Mouse (Mus musculus): Measurements from ENCODE around the gene Carmil3.

The Carmil3 gene

DNA sequence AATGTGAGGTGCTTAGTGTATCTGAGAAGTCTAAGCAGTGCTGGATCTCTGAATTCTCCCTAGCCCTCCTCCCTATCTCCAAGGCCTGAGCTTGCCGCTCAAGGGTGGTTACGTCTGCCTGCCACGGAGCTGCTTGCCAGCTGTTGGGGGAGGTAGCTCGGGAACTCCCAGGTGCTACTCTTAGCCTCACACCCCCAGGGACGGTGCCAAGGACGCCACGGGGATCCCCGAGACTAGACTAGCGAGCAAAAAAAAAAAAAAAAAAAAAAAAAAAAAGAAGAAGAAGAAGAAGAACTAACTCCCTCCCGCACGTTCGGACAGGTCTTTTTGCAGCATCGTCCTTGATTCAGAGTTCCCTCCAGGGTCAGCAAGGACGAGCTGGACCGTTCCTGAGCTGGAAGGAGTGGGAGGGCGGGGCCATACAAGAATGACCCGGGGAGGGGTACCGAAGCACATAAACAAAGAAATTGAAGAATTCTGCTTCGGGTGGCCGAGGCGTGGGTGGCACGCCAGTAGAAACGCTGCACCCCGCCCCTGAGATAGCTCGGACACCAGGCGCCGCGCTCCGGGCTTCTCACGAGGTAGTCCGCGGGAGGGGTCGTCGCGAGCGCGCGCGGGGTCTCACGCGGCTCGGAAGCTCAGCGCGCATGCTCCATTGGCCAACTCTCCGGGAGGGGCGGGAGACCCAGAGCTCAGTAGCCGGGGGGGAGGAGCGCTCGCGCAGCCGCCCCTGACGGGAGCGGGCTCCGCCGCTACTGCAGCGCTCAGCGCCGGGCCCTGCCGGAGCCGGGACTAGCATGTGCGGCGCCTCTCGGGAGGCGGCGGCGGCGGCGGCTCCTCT lies at the start of gene Carmil3:
Gene Carmil3 (plus strand): TSS at position 291 of the 841 bp plus-strand sequence.
- in situ Hi-C loops (cut with MboI; ENCODE audit: low pct_unique_long_range_greater_than_20kb in 1 of 2, low sequenced_read_pairs in 2 of 2, unreplicated experiment in 1 of 2): no loop called here

DNA sequence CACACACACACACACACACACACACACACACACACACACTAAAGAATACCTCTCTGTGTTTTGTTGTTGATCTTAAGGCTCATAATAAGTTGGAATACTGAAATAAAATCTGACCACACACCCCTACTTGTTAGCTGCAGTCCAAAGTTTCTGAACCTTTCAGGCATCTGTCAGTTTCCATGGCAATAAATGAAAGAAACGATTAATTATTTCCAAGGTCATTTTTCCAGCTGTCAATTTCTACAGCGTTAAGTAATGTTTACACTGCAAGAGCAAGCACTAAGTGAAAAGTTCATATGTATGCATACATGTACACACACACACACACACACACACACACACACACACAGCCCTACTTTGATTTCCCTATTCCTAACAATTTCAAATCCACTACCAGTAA lies 32.8 kb upstream of the Carmil3 start:
- in situ Hi-C loops (cut with MboI; ENCODE audit: low pct_unique_long_range_greater_than_20kb in 1 of 2, low sequenced_read_pairs in 2 of 2, unreplicated experiment in 1 of 2): loop anchor here in 1 of 2 experiments (10.0 kb wide), 1 partner anchor 333 kb away; no protein-coding TSS in a partner anchor

DNA sequence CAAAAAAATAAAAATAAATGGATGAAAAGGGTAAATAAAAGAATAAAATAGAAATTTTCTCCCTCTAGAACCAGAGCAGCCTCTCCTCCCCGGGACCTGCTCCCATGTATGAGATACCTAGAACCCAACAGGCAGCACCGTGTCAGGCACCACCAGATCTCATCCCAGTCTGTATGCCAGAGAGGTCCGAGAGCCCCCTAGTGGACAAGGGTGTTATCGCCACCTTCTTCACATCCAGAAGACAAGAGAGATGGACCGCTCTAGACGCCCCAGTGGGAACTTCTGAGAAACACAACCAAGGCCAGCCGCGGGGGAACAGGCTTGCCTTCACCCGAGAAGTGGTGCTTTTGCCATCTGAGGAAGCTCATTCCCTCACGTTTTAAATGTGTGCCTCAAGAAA lies 32.2 kb upstream of the Carmil3 start:
- in situ Hi-C loops (cut with MboI; ENCODE audit: low pct_unique_long_range_greater_than_20kb in 1 of 2, low sequenced_read_pairs in 2 of 2, unreplicated experiment in 1 of 2): loop anchor here in 1 of 2 experiments (10.0 kb wide), 1 partner anchor 333 kb away; no protein-coding TSS in a partner anchor

DNA sequence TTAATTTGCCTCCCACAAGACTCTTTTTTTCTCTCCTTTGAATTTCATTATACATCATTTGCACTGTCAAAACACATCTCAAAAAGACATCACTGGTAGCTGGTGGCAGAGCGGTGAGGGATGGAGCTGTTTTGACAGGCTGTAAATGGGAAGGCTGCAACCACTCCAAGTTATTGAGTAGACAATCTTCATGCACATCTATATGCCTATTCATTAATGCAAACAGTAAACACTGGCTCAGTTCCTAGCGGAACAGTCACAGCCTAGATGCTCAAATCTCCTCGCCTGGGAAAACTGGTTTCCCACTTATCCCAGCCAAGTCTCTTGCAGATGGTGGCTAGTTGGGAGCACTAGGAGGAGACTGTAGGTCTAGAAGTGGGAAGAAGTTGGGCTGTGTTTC lies 31.7 kb upstream of the Carmil3 start:
- in situ Hi-C loops (cut with MboI; ENCODE audit: low pct_unique_long_range_greater_than_20kb in 1 of 2, low sequenced_read_pairs in 2 of 2, unreplicated experiment in 1 of 2): loop anchor here in 1 of 2 experiments (10.0 kb wide), 1 partner anchor 334 kb away; no protein-coding TSS in a partner anchor

DNA sequence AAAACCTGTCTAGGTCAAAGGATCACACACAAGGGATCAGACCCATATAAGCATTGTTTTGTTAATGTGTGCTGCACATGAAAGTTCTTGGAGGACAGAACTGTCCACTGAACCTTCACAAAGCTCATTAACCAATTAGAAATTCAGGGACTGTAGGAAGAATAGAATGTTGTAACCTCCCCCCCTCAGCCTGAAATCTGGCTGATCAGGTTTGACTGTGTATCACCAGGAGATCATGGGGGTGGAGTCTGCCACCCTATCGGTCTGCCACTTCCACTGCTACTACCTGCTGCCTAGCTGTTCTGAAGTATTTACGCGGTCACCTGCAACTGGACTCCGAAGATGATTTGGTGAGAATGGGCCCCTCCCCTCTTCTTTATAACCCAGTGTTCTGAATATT lies 30.7 kb upstream of the Carmil3 start:
- in situ Hi-C loops (cut with MboI; ENCODE audit: low pct_unique_long_range_greater_than_20kb in 1 of 2, low sequenced_read_pairs in 2 of 2, unreplicated experiment in 1 of 2): loop anchor here in 1 of 2 experiments (10.0 kb wide), 1 partner anchor 335 kb away; no protein-coding TSS in a partner anchor

DNA sequence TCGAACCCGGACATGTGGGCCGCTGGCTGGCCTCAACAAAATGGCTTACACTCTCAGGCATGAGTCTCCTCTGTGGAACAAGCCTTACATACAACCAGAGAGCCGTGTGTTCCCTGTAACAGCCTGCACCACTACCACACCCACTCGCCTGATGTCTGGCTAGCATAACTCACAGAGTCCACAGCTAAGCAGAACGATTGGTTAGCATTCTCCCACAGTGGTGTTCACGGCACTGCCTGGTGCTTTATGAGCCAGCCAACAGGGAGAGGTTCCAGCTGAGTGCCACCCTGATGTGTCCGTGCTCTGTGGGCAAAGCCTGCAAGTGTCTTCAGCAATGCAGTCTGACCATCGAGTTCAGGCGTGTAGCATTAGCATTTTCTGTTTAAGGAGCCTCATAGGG lies 30.2 kb upstream of the Carmil3 start:
- in situ Hi-C loops (cut with MboI; ENCODE audit: low pct_unique_long_range_greater_than_20kb in 1 of 2, low sequenced_read_pairs in 2 of 2, unreplicated experiment in 1 of 2): no loop called here

DNA sequence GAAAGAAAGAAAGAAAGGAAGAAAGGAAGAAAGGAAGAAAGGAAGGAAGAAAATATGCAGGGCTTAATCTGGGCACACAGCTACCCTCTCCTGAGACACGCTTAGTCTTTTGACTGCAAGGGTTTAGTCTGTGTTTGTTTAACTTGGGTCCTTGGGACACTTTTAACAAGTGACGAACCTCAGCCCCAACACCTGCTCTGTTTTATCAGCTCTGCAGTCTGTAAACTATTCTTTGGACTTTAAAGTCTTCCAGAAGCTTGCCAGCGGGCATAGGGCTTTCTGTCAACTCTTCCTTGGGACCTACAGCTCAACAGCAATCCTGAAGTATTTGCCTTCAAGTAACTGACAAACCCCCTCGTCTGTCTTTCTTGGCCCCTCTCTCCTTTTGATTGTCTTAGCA lies 28.7 kb upstream of the Carmil3 start:
- in situ Hi-C loops (cut with MboI; ENCODE audit: low pct_unique_long_range_greater_than_20kb in 1 of 2, low sequenced_read_pairs in 2 of 2, unreplicated experiment in 1 of 2): no loop called here

DNA sequence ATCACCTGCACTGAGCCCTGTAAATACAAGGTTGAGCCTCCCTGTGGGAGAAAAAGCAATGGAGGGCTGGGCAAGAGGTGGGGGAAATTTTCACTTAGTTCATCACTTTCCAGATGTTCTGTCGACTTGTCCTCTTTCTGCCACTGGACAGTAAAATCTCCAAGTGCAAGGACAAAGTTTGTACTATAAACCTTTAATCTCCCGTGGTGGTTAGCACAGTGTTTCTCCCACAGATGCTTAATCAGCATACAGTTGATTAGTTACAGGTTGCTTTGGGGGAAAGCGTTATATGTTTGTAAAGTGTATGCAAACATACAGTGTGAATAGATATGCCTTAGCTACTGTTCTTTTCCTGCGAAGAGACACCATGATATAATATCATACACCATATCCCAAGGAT lies 24.0 kb upstream of the Carmil3 start:
- in situ Hi-C loops (cut with MboI; ENCODE audit: low pct_unique_long_range_greater_than_20kb in 1 of 2, low sequenced_read_pairs in 2 of 2, unreplicated experiment in 1 of 2): no loop called here

DNA sequence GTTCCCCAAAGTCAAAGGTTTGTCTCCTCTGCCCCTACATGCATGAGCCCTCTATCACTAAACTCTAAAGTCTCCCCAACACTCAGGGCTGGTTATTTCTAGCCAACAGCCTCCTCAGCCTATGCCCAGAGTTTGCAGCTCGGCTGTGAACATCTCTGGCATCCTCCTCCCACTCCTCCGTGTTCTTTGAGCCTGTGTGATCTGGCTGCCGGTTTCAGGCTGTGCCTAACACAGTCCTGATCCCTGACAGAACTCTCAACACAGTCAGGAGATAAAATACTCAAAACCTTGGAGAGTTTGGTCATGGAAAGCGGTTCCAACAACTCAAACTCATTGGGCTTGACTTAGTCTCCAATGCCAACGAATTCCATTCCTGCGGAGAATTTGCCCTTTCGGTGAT lies 23.3 kb upstream of the Carmil3 start:
- in situ Hi-C loops (cut with MboI; ENCODE audit: low pct_unique_long_range_greater_than_20kb in 1 of 2, low sequenced_read_pairs in 2 of 2, unreplicated experiment in 1 of 2): no loop called here

DNA sequence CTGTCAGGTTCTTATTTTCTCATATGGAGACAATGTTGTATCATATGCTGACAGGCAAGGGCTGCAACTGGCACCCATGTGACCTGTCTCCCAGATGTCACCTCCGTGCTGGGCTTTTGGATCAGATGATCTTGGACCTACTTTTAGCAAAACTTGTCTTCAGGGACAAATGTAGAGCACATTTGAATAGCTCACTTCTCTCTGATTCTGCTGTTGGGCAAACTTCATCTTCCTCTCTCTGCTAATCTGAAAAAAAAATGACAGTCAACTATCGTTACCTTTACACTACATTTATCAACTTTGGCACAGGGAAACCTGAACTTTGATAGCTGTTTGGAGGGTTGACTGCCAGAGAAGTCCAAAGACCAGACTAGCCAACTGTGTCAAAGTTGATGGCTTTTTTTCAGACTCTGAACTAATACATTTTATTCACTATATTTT lies 22.1 kb upstream of the Carmil3 start:
- in situ Hi-C loops (cut with MboI; ENCODE audit: low pct_unique_long_range_greater_than_20kb in 1 of 2, low sequenced_read_pairs in 2 of 2, unreplicated experiment in 1 of 2): no loop called here

DNA sequence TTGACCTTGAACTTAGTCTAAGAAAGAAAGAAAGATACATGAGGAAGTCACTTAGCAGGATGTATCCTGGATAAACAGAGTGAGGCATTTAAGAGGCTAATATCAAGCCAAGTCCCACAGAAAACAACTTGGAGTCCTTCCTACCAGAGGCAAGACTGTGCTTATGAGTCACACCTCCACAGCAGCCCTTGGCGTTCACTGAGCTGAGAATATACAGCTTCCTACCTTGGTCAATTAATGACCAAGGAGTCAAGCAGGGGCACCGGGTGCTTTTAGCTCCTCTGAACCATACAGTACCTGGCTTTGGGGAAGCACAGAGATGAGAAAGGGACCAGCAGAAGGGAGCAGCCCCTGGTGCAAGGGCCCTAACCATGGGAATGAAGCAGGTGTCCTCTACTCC lies 21.4 kb upstream of the Carmil3 start:
- in situ Hi-C loops (cut with MboI; ENCODE audit: low pct_unique_long_range_greater_than_20kb in 1 of 2, low sequenced_read_pairs in 2 of 2, unreplicated experiment in 1 of 2): no loop called here

DNA sequence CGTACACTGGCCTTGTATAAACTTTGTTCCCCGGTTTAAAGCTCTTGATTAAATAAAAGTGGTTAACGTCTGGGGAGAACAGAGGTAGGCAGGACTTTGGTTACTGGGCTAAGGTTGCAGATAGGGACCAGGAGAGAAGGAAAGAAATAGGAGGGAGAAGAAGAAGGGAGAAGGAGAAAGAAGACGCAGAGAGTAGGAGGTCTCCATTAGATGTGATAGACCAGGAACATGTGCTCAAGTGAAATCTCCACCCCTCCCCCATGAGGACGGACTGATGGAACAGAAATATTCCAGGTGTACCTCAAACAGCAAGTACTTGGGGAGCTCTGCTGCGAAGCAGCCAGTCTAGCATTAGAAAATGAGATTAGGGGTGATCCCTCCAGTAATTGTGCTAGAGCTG lies 20.6 kb upstream of the Carmil3 start:
- in situ Hi-C loops (cut with MboI; ENCODE audit: low pct_unique_long_range_greater_than_20kb in 1 of 2, low sequenced_read_pairs in 2 of 2, unreplicated experiment in 1 of 2): no loop called here

DNA sequence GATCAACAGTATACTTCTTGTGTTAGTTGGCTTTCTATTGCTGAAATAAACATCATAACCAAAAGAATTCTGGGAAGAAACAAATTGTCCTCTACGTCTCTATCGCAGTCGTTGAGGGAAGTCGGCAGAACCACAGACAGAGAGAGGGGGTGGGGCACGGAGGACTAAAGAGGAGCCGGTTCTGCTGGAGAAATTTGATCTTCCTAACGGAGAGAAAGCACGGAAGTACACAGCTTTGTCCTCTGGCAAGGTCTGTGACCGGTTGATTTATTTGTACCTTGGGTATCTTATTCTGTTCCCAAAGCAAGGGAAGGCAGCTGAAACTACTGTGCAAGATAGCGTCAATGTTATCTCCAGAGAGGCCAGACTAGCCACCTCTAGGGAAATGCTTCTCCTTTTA lies 19.6 kb upstream of the Carmil3 start:
- in situ Hi-C loops (cut with MboI; ENCODE audit: low pct_unique_long_range_greater_than_20kb in 1 of 2, low sequenced_read_pairs in 2 of 2, unreplicated experiment in 1 of 2): no loop called here

DNA sequence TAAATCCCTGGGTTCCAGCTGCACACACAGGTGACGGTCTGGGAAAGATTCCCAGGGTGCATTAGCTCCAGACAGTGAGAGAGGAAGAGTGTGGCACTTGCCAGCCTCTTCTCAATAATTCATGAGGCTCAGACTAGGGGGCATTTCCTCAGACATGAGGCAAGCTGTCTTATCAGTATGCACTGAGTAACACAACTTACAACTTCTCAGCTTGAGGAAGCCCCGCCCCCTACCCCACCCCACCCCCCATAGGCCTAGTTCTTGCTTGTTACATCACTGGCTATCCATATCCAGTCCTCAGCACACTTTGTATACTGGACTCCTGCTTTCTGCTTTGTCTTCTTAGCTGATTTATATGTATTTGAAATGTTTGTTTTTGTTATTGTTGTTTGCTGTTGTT lies 14.8 kb upstream of the Carmil3 start:
- in situ Hi-C loops (cut with MboI; ENCODE audit: low pct_unique_long_range_greater_than_20kb in 1 of 2, low sequenced_read_pairs in 2 of 2, unreplicated experiment in 1 of 2): no loop called here

DNA sequence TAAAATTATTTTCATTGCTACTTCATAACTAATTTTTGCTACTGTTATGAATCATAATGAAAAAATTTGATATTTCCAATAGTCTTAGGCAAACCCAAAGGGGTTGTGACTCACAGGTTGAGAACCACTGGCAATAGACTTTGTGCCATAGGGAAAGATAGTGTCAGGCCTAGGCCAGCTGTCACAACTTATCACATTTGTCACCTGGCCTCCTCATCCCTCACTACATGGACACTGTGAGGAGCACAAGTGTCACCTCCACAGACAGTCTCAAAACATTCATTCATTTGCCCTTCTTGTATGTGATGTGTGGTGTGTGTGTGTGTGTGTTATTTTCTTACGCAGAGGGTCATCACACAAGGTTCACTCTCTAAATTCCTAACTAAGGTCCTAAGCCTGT lies 13.0 kb upstream of the Carmil3 start:
- in situ Hi-C loops (cut with MboI; ENCODE audit: low pct_unique_long_range_greater_than_20kb in 1 of 2, low sequenced_read_pairs in 2 of 2, unreplicated experiment in 1 of 2): no loop called here

DNA sequence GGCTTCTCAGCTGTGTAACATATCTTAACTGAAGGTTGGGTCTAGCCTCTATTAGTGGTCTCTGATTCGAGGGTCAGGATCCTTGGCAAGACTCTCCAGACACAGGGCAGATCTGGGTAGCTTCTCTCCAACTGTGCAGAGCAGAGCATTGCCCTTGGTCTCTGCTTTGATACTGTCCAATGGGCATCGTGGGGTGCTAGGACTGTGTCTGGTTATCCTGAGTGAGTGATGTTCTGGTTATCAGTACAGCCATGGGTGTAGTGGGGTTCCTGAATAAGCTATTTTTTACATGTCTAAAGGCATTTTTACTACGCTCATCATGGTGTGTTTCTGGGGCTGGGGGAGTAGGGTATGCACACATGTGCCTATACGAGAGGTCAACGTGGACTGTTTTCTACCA lies 12.6 kb upstream of the Carmil3 start:
- in situ Hi-C loops (cut with MboI; ENCODE audit: low pct_unique_long_range_greater_than_20kb in 1 of 2, low sequenced_read_pairs in 2 of 2, unreplicated experiment in 1 of 2): no loop called here

DNA sequence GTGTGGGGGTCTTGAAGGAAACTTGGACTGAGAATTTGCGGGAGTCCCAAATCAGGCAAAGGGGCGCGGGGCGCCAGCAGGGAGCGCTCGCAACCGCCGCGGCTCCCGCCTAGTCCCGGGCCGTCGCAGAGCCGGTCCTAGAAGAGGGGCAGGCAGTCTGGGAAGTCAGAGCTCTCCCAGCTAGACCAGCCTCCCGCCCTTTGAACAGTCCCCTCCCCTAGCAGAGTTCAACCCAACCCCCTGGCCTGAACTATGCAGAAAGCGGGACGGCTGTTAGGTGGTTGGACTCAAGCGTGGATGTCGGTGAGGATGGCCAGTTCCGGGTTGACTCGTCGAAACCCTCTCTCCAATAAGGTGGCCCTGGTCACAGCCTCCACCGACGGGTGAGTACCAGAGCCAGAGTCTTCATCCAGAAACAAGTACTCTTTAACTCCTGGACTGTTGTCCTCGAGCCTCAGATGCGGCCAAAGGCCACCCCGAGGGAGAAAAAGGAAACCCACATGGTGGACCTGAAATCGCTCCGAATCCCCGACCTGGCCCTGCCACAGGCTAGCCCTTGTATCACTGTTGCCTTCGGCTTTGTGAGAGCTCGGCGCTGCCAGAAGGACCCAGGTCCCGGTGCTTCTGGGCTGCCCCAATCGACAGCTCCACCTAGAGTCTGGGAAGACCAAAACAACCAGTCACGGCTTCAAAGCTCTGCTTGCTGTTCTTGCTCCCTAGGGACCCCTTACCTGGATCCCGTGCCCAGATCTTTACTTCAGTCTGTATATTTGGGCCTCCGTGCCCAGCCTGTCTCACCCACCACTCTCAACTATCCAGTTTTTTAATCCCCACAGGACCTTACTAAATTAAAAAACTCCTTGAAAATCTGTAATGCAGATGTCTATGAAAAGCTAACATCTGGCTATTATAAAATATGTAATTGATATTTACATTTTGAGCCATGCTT lies 11.5 kb upstream of the Carmil3 start, which contains the start of gene Dhrs4:
Gene Dhrs4 (plus strand): TSS at position 108 of the 949 bp plus-strand sequence.
- in situ Hi-C loops (cut with MboI; ENCODE audit: low pct_unique_long_range_greater_than_20kb in 1 of 2, low sequenced_read_pairs in 2 of 2, unreplicated experiment in 1 of 2): no loop called here

DNA sequence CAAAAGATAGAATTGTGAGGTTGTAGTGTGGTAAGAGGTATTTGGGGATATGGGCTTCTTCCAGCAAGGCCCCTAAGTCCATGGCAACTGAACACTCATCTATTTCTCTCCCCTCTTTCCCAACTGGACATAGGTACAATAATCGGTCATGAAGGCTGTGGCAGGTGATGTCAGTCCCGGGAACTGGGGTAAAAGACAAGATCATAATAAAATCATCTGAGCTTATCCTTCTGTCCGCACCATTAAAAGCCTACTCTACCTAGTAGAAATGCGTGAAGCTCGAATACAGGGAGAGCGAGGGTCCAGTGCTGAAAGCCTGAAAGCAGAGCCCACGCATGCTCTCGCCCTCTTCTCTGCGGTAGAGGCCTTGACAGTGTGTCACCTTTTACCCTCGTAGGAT lies 10.8 kb upstream of the Carmil3 start:
- in situ Hi-C loops (cut with MboI; ENCODE audit: low pct_unique_long_range_greater_than_20kb in 1 of 2, low sequenced_read_pairs in 2 of 2, unreplicated experiment in 1 of 2): no loop called here

DNA sequence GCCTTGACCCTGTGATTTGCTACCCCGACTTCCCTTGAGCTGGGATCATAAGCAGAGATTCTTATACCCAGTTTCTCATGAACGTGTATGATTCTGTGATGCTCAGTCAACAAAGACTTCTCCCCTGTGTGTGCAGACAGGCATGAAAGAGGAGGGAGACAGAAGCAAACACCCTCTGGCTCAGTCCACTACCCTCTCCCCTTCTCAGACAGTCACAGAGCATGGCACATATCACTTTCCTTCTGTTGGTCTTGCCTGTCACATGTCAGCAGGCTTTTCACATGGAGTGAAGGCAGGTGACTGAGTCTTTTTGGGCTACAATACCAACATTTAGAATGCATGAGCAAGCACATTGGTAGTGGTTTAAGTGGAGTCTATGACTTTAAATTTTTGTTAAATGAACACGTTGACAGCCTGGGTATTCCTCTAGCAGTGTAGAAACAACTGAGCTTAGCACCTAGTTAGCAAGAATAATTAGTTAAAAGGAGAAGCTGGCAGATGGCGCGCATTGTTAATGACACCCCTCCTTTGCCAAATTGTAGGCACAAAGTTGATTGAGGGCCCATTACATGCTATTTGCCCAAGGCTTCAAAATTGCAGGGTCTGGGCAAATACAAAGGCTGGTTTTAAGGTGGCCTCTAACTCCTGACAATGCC lies 5.9 kb upstream of the Carmil3 start:
- in situ Hi-C loops (cut with MboI; ENCODE audit: low pct_unique_long_range_greater_than_20kb in 1 of 2, low sequenced_read_pairs in 2 of 2, unreplicated experiment in 1 of 2): no loop called here
